Mouse (Mus musculus) small intestine, adult 2 months (tissue): ENCODE measurements around the gene Mtx2.

Experiments
- CTCF ChIP-seq: fragments of 200-500 bp; IDR thresholded peaks from 2 replicates; pipeline ENCODE4 v1.5.1; 2012; ENCODE audit warnings: low read depth, mild to moderate bottlenecking, control low read depth, inconsistent platforms, low read length, moderate library complexity, mixed read lengths; ENCODE audit not compliant: insufficient replicate concordance, insufficient read length; ENCODE audit errors: extremely low read depth
- POLR2A ChIP-seq: fragments of 200-500 bp; IDR thresholded peaks from 2 replicates; pipeline ENCODE4 v1.6.1; 2012; ENCODE audit warnings: low read depth, mild to moderate bottlenecking, control low read depth, inconsistent platforms, low read length, moderate library complexity

GRCm38 (mm10) chr2:74891868-74892267 is 66.3 kb downstream of the Mtx2 start:
- TF ChIP-seq POLR2A (no peak), CTCF (no peak)
